In the genomic region with DNA sequence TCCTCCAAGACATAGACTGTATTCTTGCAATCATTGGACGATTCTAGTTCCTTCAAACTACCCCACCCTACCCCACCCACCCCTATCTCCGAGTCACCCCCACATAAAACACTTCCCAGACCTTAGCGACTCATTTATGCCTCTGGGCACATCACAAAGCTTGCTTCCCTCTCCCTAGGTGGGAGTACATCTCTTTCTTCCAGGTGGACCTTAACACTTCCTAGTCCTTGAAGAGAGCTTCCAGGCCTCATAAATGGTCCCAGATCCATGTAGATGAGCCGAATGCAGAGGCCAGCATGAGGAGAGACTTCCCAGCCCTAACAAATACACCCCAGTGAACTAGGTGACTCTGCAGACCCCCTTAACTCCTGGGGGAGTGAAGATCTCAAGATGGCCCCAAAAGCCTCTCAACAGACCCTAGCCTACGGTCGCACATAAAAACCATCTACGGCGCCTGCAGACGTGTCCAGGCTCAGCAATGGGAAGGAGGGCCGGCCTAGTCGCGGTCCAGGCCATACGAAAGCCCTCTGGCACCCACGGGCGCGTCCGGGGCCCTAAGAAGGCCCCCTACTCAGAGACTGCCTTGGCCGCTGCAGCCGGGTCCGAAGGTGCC, we compare ENCODE assay signal across 8 mouse cellular contexts. TPM values are rescaled to one million over a fixed set of nuclear protein-coding genes. Genes with fewer than 3 reads are reported as not detected.
DNase-seq lines count a peak whose midpoint lies in the region; ATAC-seq lines count a peak whose summit lies in the region.

No protein-coding gene starts in this region.

- H3K4me1 ChIP-seq in lung, embryonic 16.5 days (replicated peaks; ENCODE audit: control insufficient read depth, insufficient read depth, low read length) = peaks cover 19% of the 10 kb centered on the region
- peaks cover 43% of the 10 kb centered on the region for H3K4me1 ChIP-seq in embryonic facial prominence, embryonic 15.5 days
- peaks cover 35% of the 10 kb centered on the region for H3K4me1 ChIP-seq in limb, embryonic 12.5 days (replicated peaks)
- peaks cover 50% of the 10 kb centered on the region for H3K4me1 ChIP-seq in neural tube, embryonic 15.5 days

- no peak for ATAC-seq in lung, embryonic 16.5 days (ENCODE audit: low read depth)
- ATAC-seq in embryonic facial prominence, embryonic 15.5 days (ENCODE audit: insufficient number of reproducible peaks, low FRiP score, low TSS enrichment, low read depth) = no peak
- no peak for ATAC-seq in limb, embryonic 12.5 days (ENCODE audit: insufficient number of reproducible peaks, insufficient read depth, low FRiP score, low TSS enrichment, low read depth)
- ATAC-seq in neural tube, embryonic 15.5 days (ENCODE audit: low FRiP score) = no peak; the same call in 1 of the 2 replicates

- no peaks in the 10 kb centered on the region for H3K9me3 ChIP-seq in lung, embryonic 16.5 days (ENCODE audit: control insufficient read depth, low read length)
- no peaks in the 10 kb centered on the region for H3K9me3 ChIP-seq in embryonic facial prominence, embryonic 15.5 days (replicated peaks)
- H3K9me3 ChIP-seq in limb, embryonic 12.5 days = no peaks in the 10 kb centered on the region
- H3K9me3 ChIP-seq in neural tube, embryonic 15.5 days (replicated peaks) = no peaks in the 10 kb centered on the region

- WGBS in lung, embryonic 16.5 days = 0% methylated on average over 20 of the region's 20 CpGs
- under 1% methylated on average over 20 of the region's 20 CpGs for WGBS in embryonic facial prominence, embryonic 15.5 days
- WGBS in limb, embryonic 12.5 days = 2% methylated on average over 20 of the region's 20 CpGs
- 2% methylated on average over 20 of the region's 20 CpGs for WGBS in neural tube, embryonic 15.5 days

- no peak for DNase-seq in lung, postnatal 4 days
- no peak for DNase-seq in cerebellum, postnatal 10 days
- no peak for DNase-seq in frontal cortex, postnatal 14 days (ENCODE audit: low spot score in 2 of 2)
- no peak for DNase-seq in cerebellum, adult 11 months

- H3K36me3 ChIP-seq in lung, embryonic 16.5 days (ENCODE audit: control insufficient read depth, insufficient read depth, low read length) = peaks cover 16% of the 10 kb centered on the region
- peaks cover 31% of the 10 kb centered on the region for H3K36me3 ChIP-seq in embryonic facial prominence, embryonic 15.5 days
- peaks cover 36% of the 10 kb centered on the region for H3K36me3 ChIP-seq in limb, embryonic 12.5 days
- peaks cover 32% of the 10 kb centered on the region for H3K36me3 ChIP-seq in neural tube, embryonic 15.5 days

- H3K4me3 ChIP-seq in lung, embryonic 16.5 days (ENCODE audit: low read length) = peak overlapping the region; percentile 87
- peak overlapping the region; percentile 85 for H3K4me3 ChIP-seq in embryonic facial prominence, embryonic 15.5 days (replicated peaks)
- peak overlapping the region; percentile 89 for H3K4me3 ChIP-seq in limb, embryonic 12.5 days (replicated peaks)
- peak overlapping the region; percentile 91 for H3K4me3 ChIP-seq in neural tube, embryonic 15.5 days (replicated peaks)

- peak overlapping the region; percentile 97 for H3K9ac ChIP-seq in lung, embryonic 16.5 days (ENCODE audit: low read length)
- peak overlapping the region; percentile 91 for H3K9ac ChIP-seq in embryonic facial prominence, embryonic 15.5 days
- H3K9ac ChIP-seq in limb, embryonic 12.5 days (replicated peaks) = peak overlapping the region; percentile 94
- peak overlapping the region; percentile 88 for H3K9ac ChIP-seq in neural tube, embryonic 15.5 days (replicated peaks)

- peak overlapping the region; percentile 79 for H3K4me2 ChIP-seq in lung, embryonic 16.5 days (ENCODE audit: low read depth, low read length)
- peak overlapping the region; percentile 60 for H3K4me2 ChIP-seq in embryonic facial prominence, embryonic 15.5 days (replicated peaks)
- H3K4me2 ChIP-seq in limb, embryonic 12.5 days = peak overlapping the region; percentile 85
- H3K4me2 ChIP-seq in neural tube, embryonic 15.5 days = peak overlapping the region; percentile 86

- H3K27me3 ChIP-seq in lung, embryonic 16.5 days (ENCODE audit: control insufficient read depth, insufficient read depth, low read depth, low read length) = no peaks in the 10 kb centered on the region
- H3K27me3 ChIP-seq in embryonic facial prominence, embryonic 15.5 days = no peaks in the 10 kb centered on the region
- peaks cover 12% of the 10 kb centered on the region; the same call in 1 of the 2 replicates for H3K27me3 ChIP-seq in limb, embryonic 12.5 days
- H3K27me3 ChIP-seq in neural tube, embryonic 15.5 days (replicated peaks) = peaks cover 5% of the 10 kb centered on the region; the same call in 1 of the 2 replicates

- H3K27ac ChIP-seq in lung, embryonic 16.5 days (ENCODE audit: low read length) = peak overlapping the region; percentile 85
- peak overlapping the region; percentile 88 for H3K27ac ChIP-seq in embryonic facial prominence, embryonic 15.5 days (replicated peaks)
- peak overlapping the region; percentile 86 for H3K27ac ChIP-seq in limb, embryonic 12.5 days
- H3K27ac ChIP-seq in neural tube, embryonic 15.5 days (replicated peaks) = peak overlapping the region; percentile 84

RNA-seq across cellular contexts. Expression of gene Scaf1, which starts 0.7 kb away (rescaled TPM):
- polyA plus RNA-seq in lung, embryonic 16.5 days (2015; fragmentation: Nextera tagmentation; extraction: Ambion mirVana) = 28.9 and 30.7 TPM in 2 replicates
- 40.7 and 41.9 TPM in 2 replicates for polyA plus RNA-seq in embryonic facial prominence, embryonic 15.5 days (2015; fragmentation: Nextera tagmentation; extraction: Ambion mirVana)
- polyA plus RNA-seq in limb, embryonic 12.5 days (2016; fragmentation: Nextera tagmentation; extraction: Ambion mirVana) = 42.1 and 46.9 TPM in 2 replicates
- 43.3 and 46.1 TPM in 2 replicates for polyA plus RNA-seq in neural tube, embryonic 15.5 days (2015; fragmentation: Nextera tagmentation; extraction: Ambion mirVana)

RNA-seq across cellular contexts. Expression of gene Rras, which starts 2.3 kb away (rescaled TPM):
- 54.6 and 59.7 TPM in 2 replicates for polyA plus RNA-seq in lung, embryonic 16.5 days (2015; fragmentation: Nextera tagmentation; extraction: Ambion mirVana)
- 41.3 and 47.6 TPM in 2 replicates for polyA plus RNA-seq in embryonic facial prominence, embryonic 15.5 days (2015; fragmentation: Nextera tagmentation; extraction: Ambion mirVana)
- 20.8 and 21.4 TPM in 2 replicates for polyA plus RNA-seq in limb, embryonic 12.5 days (2016; fragmentation: Nextera tagmentation; extraction: Ambion mirVana)
- polyA plus RNA-seq in neural tube, embryonic 15.5 days (2015; fragmentation: Nextera tagmentation; extraction: Ambion mirVana) = 14.2 and 24.2 TPM in 2 replicates

RNA-seq across cellular contexts. Expression of gene Bcl2l12, which starts 16.9 kb away (rescaled TPM):
- 62.0 and 64.5 TPM in 2 replicates for polyA plus RNA-seq in lung, embryonic 16.5 days (2015; fragmentation: Nextera tagmentation; extraction: Ambion mirVana)
- 59.1 and 67.7 TPM in 2 replicates for polyA plus RNA-seq in embryonic facial prominence, embryonic 15.5 days (2015; fragmentation: Nextera tagmentation; extraction: Ambion mirVana)
- polyA plus RNA-seq in limb, embryonic 12.5 days (2016; fragmentation: Nextera tagmentation; extraction: Ambion mirVana) = 87.3 and 96.8 TPM in 2 replicates
- 9.8 and 19.8 TPM in 2 replicates for polyA plus RNA-seq in neural tube, embryonic 15.5 days (2015; fragmentation: Nextera tagmentation; extraction: Ambion mirVana)

RNA-seq across cellular contexts. Expression of gene Irf3, which starts 18.0 kb away (rescaled TPM):
- polyA plus RNA-seq in lung, embryonic 16.5 days (2015; fragmentation: Nextera tagmentation; extraction: Ambion mirVana) = 96.5 and 108 TPM in 2 replicates
- 109 and 110 TPM in 2 replicates for polyA plus RNA-seq in embryonic facial prominence, embryonic 15.5 days (2015; fragmentation: Nextera tagmentation; extraction: Ambion mirVana)
- 90.9 and 97.2 TPM in 2 replicates for polyA plus RNA-seq in limb, embryonic 12.5 days (2016; fragmentation: Nextera tagmentation; extraction: Ambion mirVana)
- 56.8 and 70.2 TPM in 2 replicates for polyA plus RNA-seq in neural tube, embryonic 15.5 days (2015; fragmentation: Nextera tagmentation; extraction: Ambion mirVana)

RNA-seq across cellular contexts. Expression of gene Prmt1, which starts 29.1 kb away (rescaled TPM):
- 413 and 457 TPM in 2 replicates for polyA plus RNA-seq in lung, embryonic 16.5 days (2015; fragmentation: Nextera tagmentation; extraction: Ambion mirVana)
- polyA plus RNA-seq in embryonic facial prominence, embryonic 15.5 days (2015; fragmentation: Nextera tagmentation; extraction: Ambion mirVana) = 455 and 479 TPM in 2 replicates
- polyA plus RNA-seq in limb, embryonic 12.5 days (2016; fragmentation: Nextera tagmentation; extraction: Ambion mirVana) = 704 and 706 TPM in 2 replicates
- polyA plus RNA-seq in neural tube, embryonic 15.5 days (2015; fragmentation: Nextera tagmentation; extraction: Ambion mirVana) = 605 and 615 TPM in 2 replicates
